Comparison of ENCODE assay signal across 8 mouse cellular contexts in the genomic region with DNA sequence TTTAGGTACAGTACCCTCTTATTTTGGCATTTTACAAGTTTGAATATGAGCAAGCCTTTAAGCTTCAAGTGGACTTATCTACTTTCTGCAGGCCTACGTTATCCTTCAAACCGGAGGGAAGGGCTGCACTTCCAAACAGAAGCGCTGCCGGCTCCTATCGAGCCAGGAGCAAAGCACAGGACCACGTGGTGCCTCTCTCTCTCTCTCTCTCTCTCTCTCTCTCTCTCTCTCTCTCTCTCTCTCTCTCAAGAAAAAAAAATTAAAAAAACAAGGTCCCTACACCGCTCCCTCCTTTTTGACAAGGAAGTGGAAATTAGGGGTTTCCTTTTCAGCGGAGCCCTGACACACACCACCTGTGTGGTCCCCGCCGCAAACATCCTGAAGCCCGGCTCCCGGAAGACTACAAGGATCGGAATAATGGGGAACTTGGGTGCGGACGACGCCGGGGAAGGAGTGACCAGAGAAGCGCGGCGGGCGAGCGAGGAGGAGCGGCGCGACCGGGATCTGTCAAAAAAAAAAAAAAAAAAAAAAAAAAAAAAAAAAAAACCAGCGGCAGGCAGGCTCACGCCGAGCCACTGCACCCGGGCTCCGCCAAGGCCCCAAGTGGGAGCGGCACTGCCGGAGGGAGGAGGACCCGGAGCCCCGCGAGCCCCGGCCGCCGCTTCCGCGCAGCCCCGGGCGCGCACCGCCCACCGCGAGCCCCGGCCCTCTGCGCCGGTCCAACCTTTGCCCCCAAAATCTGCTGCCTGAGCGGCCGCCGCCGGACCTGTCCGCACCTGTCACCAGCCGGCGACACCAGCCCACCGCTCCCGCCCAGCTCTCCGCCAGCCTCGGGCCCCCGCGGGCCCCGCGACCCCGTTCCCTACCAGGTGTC. TPM values are rescaled to one million over a fixed set of nuclear protein-coding genes. Genes with fewer than 3 reads are reported as not detected.
DNase-seq lines count a peak whose midpoint lies in the region; ATAC-seq and TF ChIP-seq lines count a peak whose summit lies in the region.

No protein-coding gene starts in this region.

- peaks cover 6% of the 10 kb centered on the region; the same call in 1 of the 2 replicates for H3K4me1 ChIP-seq in neural tube, embryonic 11.5 days (ENCODE audit: control insufficient read depth, insufficient read depth, low read length)
- peaks cover 8% of the 10 kb centered on the region for H3K4me1 ChIP-seq in forebrain, embryonic 16.5 days (replicated peaks; ENCODE audit: control insufficient read depth, insufficient read depth, low read length)
- H3K4me1 ChIP-seq in intestine, embryonic 16.5 days (ENCODE audit: control insufficient read depth, insufficient read depth, low read length): peaks cover 8% of the 10 kb centered on the region; the same call in 1 of the 2 replicates
- peaks cover 3% of the 10 kb centered on the region for H3K4me1 ChIP-seq in lung, adult 2 months (ENCODE audit: control insufficient read depth, insufficient read depth, low read length)

- ATAC-seq in neural tube, embryonic 11.5 days (ENCODE audit: insufficient read depth, low FRiP score, low TSS enrichment): peak; percentile 8
- ATAC-seq in forebrain, embryonic 16.5 days: peak; percentile 73
- peak; percentile 81 for ATAC-seq in intestine, embryonic 16.5 days

- H3K9me3 ChIP-seq in neural tube, embryonic 11.5 days (ENCODE audit: control insufficient read depth, low read length): no peaks in the 10 kb centered on the region
- no peaks in the 10 kb centered on the region for H3K9me3 ChIP-seq in forebrain, embryonic 16.5 days (ENCODE audit: control insufficient read depth, low read length)
- no peaks in the 10 kb centered on the region for H3K9me3 ChIP-seq in intestine, embryonic 16.5 days (ENCODE audit: control insufficient read depth, low read length)

- H3K4me3 ChIP-seq in neural tube, embryonic 11.5 days (ENCODE audit: low read depth, low read length): peak overlapping the region; percentile 77
- H3K4me3 ChIP-seq in forebrain, embryonic 16.5 days (replicated peaks; ENCODE audit: low read length): peak overlapping the region; percentile 94
- H3K4me3 ChIP-seq in intestine, embryonic 16.5 days (ENCODE audit: low read length): peak overlapping the region; percentile 96
- peak overlapping the region; percentile 98 for H3K4me3 ChIP-seq in lung, adult 2 months (replicated peaks; ENCODE audit: extremely low read depth, low read depth, low read length)

- H3K27ac ChIP-seq in neural tube, embryonic 11.5 days (ENCODE audit: low read depth, low read length): peak overlapping the region; percentile 77; the same call in 1 of the 2 replicates
- H3K27ac ChIP-seq in forebrain, embryonic 16.5 days (ENCODE audit: low read length): peak overlapping the region; percentile 90
- H3K27ac ChIP-seq in intestine, embryonic 16.5 days (ENCODE audit: low read length): peak overlapping the region; percentile 93

- no peaks in the 10 kb centered on the region for H3K36me3 ChIP-seq in neural tube, embryonic 11.5 days (ENCODE audit: control insufficient read depth, insufficient read depth, low read length)
- no peaks in the 10 kb centered on the region for H3K36me3 ChIP-seq in forebrain, embryonic 16.5 days (ENCODE audit: control insufficient read depth, insufficient read depth)
- H3K36me3 ChIP-seq in intestine, embryonic 16.5 days (ENCODE audit: control insufficient read depth, insufficient read depth, low read length): no peaks in the 10 kb centered on the region

- no peaks in the 10 kb centered on the region for H3K27me3 ChIP-seq in neural tube, embryonic 11.5 days (ENCODE audit: control insufficient read depth, insufficient read depth, low read length)
- H3K27me3 ChIP-seq in forebrain, embryonic 16.5 days (replicated peaks; ENCODE audit: control insufficient read depth, insufficient read depth, low read length): no peaks in the 10 kb centered on the region
- H3K27me3 ChIP-seq in intestine, embryonic 16.5 days (replicated peaks; ENCODE audit: control insufficient read depth, insufficient read depth, low read length): no peaks in the 10 kb centered on the region

- DNase-seq in neural tube, embryonic 11.5 days (ENCODE audit: low spot score): peak; percentile 49
- DNase-seq in neural tube, embryonic 10.5 days (ENCODE audit: extremely low spot score, low spot score): no peak
- DNase-seq in brain, adult 2 months (ENCODE audit: low read depth, low spot score): peak; percentile 70
- no peak for DNase-seq in lung, adult 2 months
- DNase-seq in retina, embryonic 14.5 days (ENCODE audit: low spot score): peak; percentile 57
- DNase-seq in yolk sac, embryonic 10.5 days (ENCODE audit: low spot score): peak; percentile 62

- no peak for TF ChIP-seq POLR2A in lung, adult 2 months (IDR thresholded peaks at IDR 0.05; ENCODE audit: borderline replicate concordance, extremely low read depth, low read depth, low read length)

- no peak for TF ChIP-seq CTCF in lung, adult 2 months (IDR thresholded peaks at IDR 0.05; ENCODE audit: insufficient read depth, low read length)

- peak overlapping the region; percentile 59 for H3K4me2 ChIP-seq in neural tube, embryonic 11.5 days (ENCODE audit: low read depth)
- H3K4me2 ChIP-seq in forebrain, embryonic 16.5 days (ENCODE audit: low read length): peak overlapping the region; percentile 62
- H3K4me2 ChIP-seq in intestine, embryonic 16.5 days (ENCODE audit: low read depth, low read length): peak overlapping the region; percentile 57

- H3K9ac ChIP-seq in neural tube, embryonic 11.5 days (ENCODE audit: low read length): peak overlapping the region; percentile 70
- H3K9ac ChIP-seq in forebrain, embryonic 16.5 days (replicated peaks; ENCODE audit: low read depth, low read length): peak overlapping the region; percentile 93
- peak overlapping the region; percentile 91 for H3K9ac ChIP-seq in intestine, embryonic 16.5 days (ENCODE audit: low read depth, low read length)

- WGBS in neural tube, embryonic 11.5 days: under 1% methylated on average over 64 of the region's 66 CpGs
- under 1% methylated on average over 52 of the region's 66 CpGs for WGBS in forebrain, embryonic 16.5 days
- WGBS in intestine, embryonic 16.5 days: under 1% methylated on average over 64 of the region's 66 CpGs
- WGBS in lung, adult 2 months: 1% methylated on average over 60 of the region's 66 CpGs

RNA-seq across cellular contexts. Expression of gene Usp15, which starts 0.6 kb away (rescaled TPM):
- 75.9 and 79.7 TPM in 2 replicates for polyA plus RNA-seq in neural tube, embryonic 11.5 days (2014; fragmentation: Nextera tagmentation; extraction: Ambion mirVana)
- polyA plus RNA-seq in forebrain, embryonic 16.5 days (2015; fragmentation: Nextera tagmentation; extraction: Ambion mirVana): 78.2 and 79.4 TPM in 2 replicates
- polyA plus RNA-seq in intestine, embryonic 16.5 days (2015; fragmentation: Nextera tagmentation; extraction: Ambion mirVana): 63.5 and 65.9 TPM in 2 replicates
- polyA plus RNA-seq in lung, adult 2 months (2012; rRNA removed): 4.3 and 8.1 TPM in 2 replicates

Comparison
In these comparisons a context has a peak if more than half of its experiments do, and no peak if none do; other contexts are left out.
1. DNase-seq: peak in neural tube, embryonic 11.5 days (single experiment), brain, adult 2 months (single experiment), retina, embryonic 14.5 days (single experiment) and yolk sac, embryonic 10.5 days (single experiment); none in neural tube, embryonic 10.5 days (single experiment) and lung, adult 2 months (single experiment).
2. ATAC-seq: peak in every context shown above with its lines; median percentile 81 in intestine, embryonic 16.5 days; 73 in forebrain, embryonic 16.5 days; 8 in neural tube, embryonic 11.5 days.
3. Peak in every context shown above with its lines, with median percentiles within 50 percentile points of each other: H3K27ac ChIP-seq, H3K4me2 ChIP-seq, H3K4me3 ChIP-seq and H3K9ac ChIP-seq.